Mouse (Mus musculus): Measurements from ENCODE around the gene Tex101.

GRCm38 (mm10) chr7:24640450-24640849, 36.0 kb downstream of the Tex101 start:
- TF ChIP-seq POLR2A (IDR thresholded peaks at IDR 0.05; ENCODE audit: borderline replicate concordance, extremely low read depth, insufficient read depth, insufficient read length, poor library complexity, severe bottlenecking), result no peak
- no peak for TF ChIP-seq CTCF (IDR thresholded peaks at IDR 0.05; ENCODE audit: borderline replicate concordance, extremely low read depth, insufficient read depth, insufficient read length)
